Mouse (Mus musculus): ENCODE results near the gene Mark2.

The Mark2 gene

GRCm38 (mm10) chr19:7321391-7321790 lies 20.3 kb downstream of the Mark2 start:
- no peak for DNase-seq

- DNase-seq, result no peak
These were observed 21.5 kb downstream of the Mark2 start for GRCm38 (mm10) chr19:7320181-7320580.

- DNase-seq, result no peak
These were observed 23.9 kb downstream of the Mark2 start for GRCm38 (mm10) chr19:7317716-7318115.

- DNase-seq, result no peak
These were observed 24.8 kb downstream of the Mark2 start for GRCm38 (mm10) chr19:7316822-7317221.

- no peak for DNase-seq
These were observed 26.1 kb downstream of the Mark2 start for GRCm38 (mm10) chr19:7315587-7315984.

- no peak for DNase-seq
These were observed 26.6 kb downstream of the Mark2 start for GRCm38 (mm10) chr19:7314976-7315586.

GRCm38 (mm10) chr19:7313660-7314059 lies 28.0 kb downstream of the Mark2 start:
- no peak for DNase-seq

- no peak for DNase-seq
These were observed 30.4 kb downstream of the Mark2 start for GRCm38 (mm10) chr19:7311306-7311705.

- peak; percentile 88 for DNase-seq
These were observed 31.0 kb downstream of the Mark2 start for GRCm38 (mm10) chr19:7310704-7311103.

GRCm38 (mm10) chr19:7309738-7310330 lies 31.8 kb downstream of the Mark2 start:
- DNase-seq, result no peak

GRCm38 (mm10) chr19:7307995-7308770 lies 33.5 kb downstream of the Mark2 start:
- DNase-seq, result peak; percentile 70

- no peak for DNase-seq
These were observed 34.7 kb downstream of the Mark2 start for GRCm38 (mm10) chr19:7306968-7307367.

GRCm38 (mm10) chr19:7305380-7306310 lies 36.0 kb downstream of the Mark2 start:
- DNase-seq, result peak; percentile 31

- DNase-seq, result no peak
These were observed 36.9 kb downstream of the Mark2 start for GRCm38 (mm10) chr19:7304801-7305200.

GRCm38 (mm10) chr19:7303796-7304195 lies 37.9 kb downstream of the Mark2 start:
- DNase-seq, result no peak

GRCm38 (mm10) chr19:7302493-7302797 lies 39.2 kb downstream of the Mark2 start:
- no peak for DNase-seq

GRCm38 (mm10) chr19:7301647-7302492 lies 39.8 kb downstream of the Mark2 start:
- no peak for DNase-seq

- no peak for DNase-seq
These were observed 41.6 kb downstream of the Mark2 start for GRCm38 (mm10) chr19:7300078-7300477.

- no peak for DNase-seq
These were observed 42.6 kb downstream of the Mark2 start for GRCm38 (mm10) chr19:7299052-7299451.

GRCm38 (mm10) chr19:7295959-7296358 lies 45.7 kb downstream of the Mark2 start:
- DNase-seq, result no peak

- DNase-seq, result peak; percentile 82
These were observed 46.5 kb downstream of the Mark2 start for GRCm38 (mm10) chr19:7295071-7295658.
